Mouse (Mus musculus) heart, postnatal 36 days (tissue): ENCODE data around the gene Sec22c. TPM values are rescaled to one million over a fixed set of nuclear protein-coding genes. Genes with fewer than 3 reads are reported as not detected.

Source experiments
- DNase-seq, 2 experiments: peaks; one replicate each; pipeline ENCODE4 v3.0.0; 2021 to 2022
- intact Hi-C: fragments of 180-260 bp; cut with DNase I; formaldehyde crosslinking; loops from one replicate; pipeline ENCODE4 v1.15.1; 2025
- total RNA-seq, 2 experiments: library from RNA; stranded (reverse); gene quantifications; 2 replicates each; pipeline ENCODE4 v1.2.3; 2021

The Sec22c gene
- total RNA-seq, 2 experiments from 2014 or later, result 5.5 to 6.1 TPM

DNA sequence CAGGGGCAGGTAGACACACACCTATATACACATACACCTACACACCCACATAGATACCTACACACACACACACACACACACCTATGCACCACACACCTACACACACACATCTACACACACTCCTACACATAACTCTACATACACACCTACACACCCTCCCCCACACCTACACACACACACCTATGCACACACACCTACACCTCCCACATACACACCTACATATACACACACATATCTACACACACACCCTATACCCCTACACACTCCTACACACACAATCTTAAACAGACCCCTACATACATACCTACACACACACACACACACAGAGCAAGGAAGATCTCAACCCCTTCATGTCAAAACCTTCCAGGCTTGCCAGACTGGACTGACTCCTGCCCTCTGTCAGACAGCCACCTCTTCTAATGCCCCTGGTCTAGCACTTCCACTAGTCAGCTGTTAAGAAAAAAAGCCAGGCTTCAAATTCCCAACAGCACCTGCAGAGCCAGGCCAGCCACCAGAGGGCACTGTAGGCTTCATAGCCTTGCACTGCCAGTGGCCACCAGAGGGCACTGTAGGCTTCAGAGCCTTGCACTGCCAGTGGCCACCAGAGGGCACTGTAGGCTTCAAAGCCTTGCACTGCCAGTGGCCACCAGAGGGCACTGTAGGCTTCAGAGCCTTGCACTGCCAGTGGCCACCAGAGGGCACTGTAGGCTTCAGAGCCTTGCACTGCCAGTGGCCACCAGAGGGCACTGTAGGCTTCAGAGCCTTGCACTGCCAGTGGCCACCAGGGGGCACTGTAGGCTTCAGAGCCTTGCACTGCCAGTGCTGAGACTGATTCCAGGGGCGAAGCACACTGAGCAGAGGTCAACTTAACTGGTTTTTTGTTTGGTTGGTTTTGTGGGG, 7.9 kb downstream of the Sec22c start:
- intact Hi-C loops, result loop anchor here (2.0 kb wide), 1 partner anchor 133 kb away; no protein-coding TSS in a partner anchor
- peak; percentile 67 to 71 for DNase-seq

DNA sequence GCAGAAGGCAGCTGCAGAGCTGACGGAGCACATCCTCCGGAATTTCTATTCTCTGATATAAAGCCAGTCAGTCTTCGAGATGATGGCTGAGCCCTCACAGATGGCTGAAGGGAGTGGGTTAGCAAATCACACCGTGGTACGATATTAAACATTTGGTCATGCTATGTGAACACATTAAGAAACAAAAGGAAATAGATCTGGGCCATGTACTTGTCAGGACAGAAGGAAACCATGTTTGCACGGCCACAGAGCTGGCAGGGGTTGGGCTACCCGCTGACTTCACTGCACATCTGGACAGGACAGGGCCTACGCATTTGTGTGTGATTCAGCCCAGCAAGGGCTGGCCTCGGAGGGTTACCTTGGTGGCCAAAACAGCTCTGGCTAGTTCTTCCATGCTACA, 8.7 kb downstream of the Sec22c start:
- DNase-seq, result no peak
- intact Hi-C loops, result loop anchor here (2.0 kb wide), 1 partner anchor 134 kb away; no protein-coding TSS in a partner anchor

DNA sequence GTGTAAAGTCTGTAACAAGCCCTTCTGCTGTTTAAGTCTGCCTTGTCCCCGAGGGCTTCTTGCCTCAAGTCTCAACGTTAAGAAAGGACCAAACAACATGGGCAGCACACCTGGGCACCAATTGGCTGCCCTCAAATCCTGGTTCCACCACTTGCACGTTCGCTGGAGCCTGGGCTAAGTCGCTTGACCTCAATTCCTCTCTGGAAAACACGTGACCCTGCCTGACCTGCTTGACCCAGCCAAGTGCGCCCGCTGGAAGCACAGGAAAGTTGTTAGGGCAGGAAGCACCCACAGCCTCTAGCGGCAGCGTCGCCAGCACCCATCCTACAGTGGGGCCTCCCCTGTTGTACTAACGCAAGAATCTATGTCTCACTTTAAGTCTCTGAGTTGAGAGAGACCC, 10.6 kb downstream of the Sec22c start:
- intact Hi-C loops, result no loop called here
- no peak for DNase-seq

DNA sequence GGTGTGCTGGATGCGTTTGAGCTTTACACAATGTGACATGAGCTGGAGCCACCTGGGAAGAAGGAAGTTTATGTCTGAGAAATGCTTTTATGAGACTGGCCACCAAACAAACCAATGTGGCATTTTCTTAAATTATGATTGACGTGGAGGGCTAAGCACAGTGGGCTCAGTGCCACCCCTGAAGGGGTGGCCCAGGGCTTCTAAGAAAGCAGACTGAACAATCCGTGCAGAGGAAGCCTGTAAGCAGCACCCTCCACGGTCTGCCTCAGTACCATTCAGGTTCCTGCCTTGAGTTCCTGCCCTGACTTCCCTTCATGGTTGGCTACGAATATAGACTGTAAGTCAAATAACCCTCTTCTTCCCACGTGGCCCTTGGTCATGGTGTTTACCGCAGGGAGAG, 14.6 kb downstream of the Sec22c start:
- DNase-seq, result no peak
- intact Hi-C loops, result no loop called here

DNA sequence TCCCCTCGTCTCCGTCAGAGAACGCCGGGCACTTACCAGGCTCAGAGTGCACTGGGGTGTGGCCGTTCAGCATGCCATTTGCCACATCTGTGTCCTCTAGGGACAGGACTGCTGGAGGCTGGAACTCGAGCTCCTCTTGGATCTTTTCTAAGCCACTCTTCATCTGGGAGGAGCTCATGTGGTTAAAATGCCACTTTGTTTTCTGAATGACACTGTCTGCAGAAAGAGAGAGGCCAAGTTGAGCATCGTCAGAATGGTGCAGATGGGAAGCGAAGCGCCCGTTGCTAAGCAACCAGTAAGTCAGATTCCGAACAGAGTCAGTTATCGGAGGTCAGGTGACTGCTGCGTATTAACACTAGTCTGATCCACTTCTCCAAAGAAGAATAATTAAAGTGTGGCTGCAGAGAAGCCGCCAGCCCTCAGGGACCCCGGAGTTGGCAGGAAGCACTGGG, 15.1 kb downstream of the Sec22c start:
- intact Hi-C loops, result no loop called here
- DNase-seq, result no peak

DNA sequence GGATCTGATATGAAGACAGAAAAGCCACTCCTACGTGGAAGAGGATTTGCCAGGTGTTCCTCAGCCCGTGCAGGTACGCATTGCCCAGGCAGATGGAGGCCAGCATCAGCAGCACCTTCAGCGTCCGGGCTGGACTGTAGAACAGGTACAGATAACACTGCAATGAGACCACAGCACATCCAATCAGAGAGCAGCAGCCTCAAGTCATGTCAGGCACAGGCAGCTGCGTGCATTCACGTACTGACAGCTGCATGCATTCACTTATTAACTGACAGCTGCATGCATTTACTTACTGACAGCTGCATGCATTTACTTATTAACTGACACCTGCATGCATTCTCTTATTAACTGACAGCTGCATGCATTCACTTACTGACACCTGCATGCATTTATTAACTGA, 20.6 kb downstream of the Sec22c start:
- DNase-seq, result no peak
- intact Hi-C loops, result no loop called here

DNA sequence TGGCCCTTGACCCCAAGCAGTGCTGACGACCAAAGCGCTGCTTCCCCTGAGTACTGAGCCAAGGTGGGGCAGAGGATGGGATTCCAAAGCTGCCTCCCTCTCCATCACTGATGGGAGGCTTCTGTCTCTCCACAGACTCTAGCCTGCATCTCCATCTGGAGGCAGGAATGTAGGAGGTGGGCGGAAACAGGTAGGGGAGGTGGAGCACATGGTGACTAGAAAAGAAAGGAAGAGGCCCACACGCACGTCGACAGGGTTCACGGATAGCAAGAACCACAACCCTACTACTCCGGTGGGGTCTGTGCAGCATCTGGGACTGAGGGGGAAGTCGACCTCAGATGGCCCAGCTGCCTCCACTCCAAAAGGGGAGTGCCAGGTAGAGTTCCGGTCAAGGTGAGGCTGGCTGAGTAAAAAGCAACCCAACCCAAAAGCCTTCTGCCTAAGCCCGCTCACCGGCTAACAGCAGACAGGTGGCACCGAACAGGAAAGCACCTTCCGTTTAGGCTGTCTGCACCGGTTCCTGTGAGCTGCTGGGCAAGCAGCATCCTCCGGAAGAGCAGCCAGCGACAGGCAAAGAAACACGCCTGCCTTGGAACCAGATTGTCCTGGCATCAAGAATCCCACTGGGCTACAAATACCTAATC, 23.1 kb downstream of the Sec22c start:
- intact Hi-C loops, result no loop called here
- no peak for DNase-seq

DNA sequence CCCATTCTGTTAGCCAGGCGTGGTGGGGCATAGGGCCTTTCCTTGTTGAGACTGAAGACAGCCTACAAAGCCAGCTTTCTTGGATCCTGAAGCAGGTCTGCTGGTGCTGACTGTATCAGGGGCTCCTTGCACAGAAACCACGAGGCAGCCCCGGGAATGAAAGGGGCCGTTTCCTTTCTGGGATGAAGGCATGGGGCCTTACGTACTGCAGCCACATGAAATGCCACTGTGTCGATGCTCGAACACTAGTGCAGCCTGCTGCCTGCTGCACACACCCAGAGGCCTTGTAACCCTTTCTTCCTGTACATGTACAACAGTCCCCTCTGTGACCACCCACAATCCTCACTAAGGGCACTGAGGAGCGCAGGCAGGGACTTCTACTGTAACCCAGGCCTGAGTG, 24.1 kb downstream of the Sec22c start:
- intact Hi-C loops, result no loop called here
- no peak for DNase-seq

DNA sequence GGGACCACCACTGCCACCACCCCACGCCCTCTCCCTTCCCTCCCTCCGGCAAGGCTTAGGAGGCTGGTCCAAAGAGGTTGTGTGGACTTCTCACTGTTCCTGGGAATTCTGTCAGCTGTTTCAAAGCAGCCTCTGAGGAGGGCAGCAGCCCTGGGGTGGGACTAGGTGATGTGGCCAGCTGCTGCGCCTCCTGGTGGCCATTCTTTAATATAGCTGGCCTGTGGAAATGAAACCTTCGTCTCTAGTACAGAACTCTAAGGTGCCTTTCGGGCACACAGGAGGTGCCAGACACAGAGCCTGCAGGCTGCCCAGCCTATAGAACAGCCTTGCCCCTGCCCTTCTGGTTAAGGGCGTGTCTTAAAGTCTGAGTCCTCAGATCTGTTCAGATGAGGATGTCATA, 25.7 kb downstream of the Sec22c start:
- intact Hi-C loops, result loop anchor here (1.0 to 5.0 kb wide), 4 partner anchors 10 to 432 kb away; partner anchors contain the start of genes Lyzl4 and Vipr1
- peak; percentile 54 to 59 for DNase-seq

DNA sequence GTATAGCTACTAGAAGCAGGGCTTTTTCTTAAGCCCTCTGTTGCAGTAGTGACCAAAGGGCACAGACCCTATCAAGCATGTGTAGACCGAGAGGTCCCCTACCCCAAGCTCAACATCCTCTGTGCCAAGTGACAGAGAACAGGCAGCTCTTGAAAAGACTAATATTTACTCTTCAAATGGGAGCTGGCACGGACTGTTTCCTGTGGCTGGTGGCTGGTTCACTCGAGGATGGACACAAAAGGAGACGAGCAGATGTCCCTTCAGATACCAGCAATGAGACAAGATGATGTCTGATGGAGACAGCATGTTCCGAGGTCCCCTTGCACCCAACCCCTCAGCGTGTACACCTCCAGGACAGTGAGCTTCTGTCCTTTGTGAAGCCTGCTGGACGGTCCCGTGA, 27.8 kb downstream of the Sec22c start:
- intact Hi-C loops, result loop anchor here (5.0 kb wide), 1 partner anchor 430 kb away; no protein-coding TSS in a partner anchor
- no peak for DNase-seq

DNA sequence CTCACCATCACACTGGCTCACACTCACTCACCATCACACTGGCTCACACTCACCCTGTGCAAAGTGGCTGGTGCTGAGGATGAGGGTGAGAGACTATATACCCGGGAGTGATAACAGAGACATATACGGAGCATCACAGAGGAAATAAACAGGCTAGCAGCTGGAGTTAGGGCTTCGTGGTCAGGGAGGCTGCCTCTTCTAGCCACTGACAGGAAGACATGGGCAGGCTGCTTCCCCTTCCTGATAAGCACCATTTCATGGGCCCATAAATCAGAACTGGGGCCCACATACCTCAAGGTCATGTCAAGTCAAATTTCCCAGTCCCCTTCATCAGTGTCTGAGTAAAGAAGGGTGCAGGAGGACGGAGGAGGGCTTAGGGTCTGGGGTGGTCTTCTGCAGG, 28.2 kb downstream of the Sec22c start:
- intact Hi-C loops, result loop anchor here (5.0 kb wide), 1 partner anchor 430 kb away; no protein-coding TSS in a partner anchor
- no peak for DNase-seq

DNA sequence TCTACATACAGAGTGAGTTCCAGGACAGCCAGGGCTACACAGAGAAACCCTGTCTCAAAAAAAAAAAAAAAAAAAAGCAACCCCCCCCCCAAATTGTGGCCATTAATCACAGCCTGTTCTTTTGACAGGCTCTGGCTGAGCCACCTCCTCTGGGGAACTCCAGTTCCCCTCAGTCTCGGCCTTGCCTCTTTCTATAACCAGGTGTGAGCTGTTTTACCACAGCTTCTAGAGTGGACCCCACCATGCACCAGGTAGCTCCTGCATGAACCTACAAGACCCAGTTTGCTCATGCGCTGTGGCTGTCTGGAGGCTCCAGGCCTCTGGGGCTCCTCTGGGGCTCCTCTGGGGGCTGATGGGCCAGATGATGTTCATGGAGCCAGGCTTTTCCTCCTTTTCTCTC, 29.7 kb downstream of the Sec22c start:
- DNase-seq, result no peak
- intact Hi-C loops, result loop anchor here (5.0 kb wide), 1 partner anchor 428 kb away; no protein-coding TSS in a partner anchor

DNA sequence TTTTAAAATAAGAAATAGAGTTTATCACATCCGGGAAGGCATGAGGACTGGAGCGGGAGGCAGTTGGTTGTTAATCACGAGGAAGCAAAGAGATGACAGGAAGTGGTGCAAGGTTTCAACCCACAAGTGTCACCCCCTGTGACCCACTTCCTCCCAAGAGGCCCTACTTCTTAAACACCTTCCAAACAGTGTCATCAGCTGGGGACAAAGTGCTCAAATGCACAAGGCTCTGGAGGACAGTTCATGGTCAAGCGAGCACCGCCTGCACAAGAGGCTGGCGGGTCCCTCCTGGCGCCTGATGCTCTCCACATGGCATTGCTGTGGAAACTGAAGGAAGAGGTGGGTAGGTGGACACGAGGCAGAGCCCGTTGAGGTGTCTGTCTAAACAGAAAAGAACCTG, 30.3 kb downstream of the Sec22c start:
- no peak for DNase-seq
- intact Hi-C loops, result loop anchor here (5.0 kb wide), 1 partner anchor 428 kb away; no protein-coding TSS in a partner anchor

DNA sequence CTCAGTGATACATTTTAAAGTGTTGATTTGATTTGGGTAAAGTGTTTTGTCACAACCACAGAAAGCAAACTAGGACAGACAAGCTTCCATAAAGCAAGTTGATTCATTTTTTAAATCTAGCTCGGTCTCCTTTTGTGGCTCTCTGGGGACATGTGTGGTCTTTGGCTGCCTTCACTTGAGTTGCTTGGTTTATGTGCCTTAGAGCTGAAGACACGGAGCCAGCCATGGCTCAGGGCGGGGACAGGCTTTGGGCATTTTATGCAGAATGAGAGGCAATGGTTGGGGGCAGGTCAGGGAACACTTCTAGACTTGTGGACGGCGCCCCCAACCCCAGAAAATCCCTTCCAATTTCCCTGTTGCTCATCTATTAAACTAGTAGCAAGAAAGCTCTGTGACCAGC, 31.6 kb downstream of the Sec22c start:
- intact Hi-C loops, result no loop called here
- no peak for DNase-seq

DNA sequence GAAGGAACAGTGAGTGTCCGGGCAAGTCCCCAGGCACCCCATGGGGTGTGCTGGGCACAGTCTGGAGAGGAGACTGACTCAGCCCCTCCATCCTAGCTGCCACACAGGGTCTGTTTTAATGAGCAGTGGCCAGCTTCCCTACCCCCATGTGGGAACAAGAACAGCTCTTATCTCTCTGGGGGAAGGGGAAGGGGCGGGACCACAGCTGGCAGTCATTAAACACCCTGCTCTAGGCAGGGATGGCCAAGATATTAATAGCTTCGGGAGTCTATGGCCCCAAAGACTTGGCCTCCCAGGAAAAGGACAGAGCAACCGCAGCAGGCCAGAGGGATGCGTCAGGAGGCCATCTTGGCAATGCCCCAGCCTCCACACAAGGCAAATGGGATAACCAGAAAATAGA, 33.0 kb downstream of the Sec22c start:
- DNase-seq, result peak; percentile 35 to 55
- intact Hi-C loops, result no loop called here

DNA sequence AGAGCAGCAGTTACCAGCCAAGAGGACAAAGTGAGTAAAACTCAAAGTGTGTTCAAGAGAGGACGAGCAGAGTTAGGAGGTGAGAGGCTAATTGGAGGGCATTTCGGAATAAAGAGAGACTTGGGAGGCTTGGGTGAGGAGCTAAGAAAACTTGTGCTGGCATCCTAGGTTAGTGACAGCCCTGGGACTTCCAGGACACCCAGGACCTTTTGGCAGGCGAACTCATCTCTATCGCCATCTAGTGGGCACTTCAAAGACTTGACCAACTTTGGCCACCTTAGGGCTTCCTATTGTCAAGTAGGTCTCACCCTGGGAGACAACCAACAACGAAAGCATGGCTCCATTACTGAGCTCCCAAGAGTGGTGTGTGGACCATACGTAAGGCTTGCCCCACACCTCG, 34.0 kb downstream of the Sec22c start:
- peak; percentile 50 to 58 for DNase-seq
- intact Hi-C loops, result no loop called here

DNA sequence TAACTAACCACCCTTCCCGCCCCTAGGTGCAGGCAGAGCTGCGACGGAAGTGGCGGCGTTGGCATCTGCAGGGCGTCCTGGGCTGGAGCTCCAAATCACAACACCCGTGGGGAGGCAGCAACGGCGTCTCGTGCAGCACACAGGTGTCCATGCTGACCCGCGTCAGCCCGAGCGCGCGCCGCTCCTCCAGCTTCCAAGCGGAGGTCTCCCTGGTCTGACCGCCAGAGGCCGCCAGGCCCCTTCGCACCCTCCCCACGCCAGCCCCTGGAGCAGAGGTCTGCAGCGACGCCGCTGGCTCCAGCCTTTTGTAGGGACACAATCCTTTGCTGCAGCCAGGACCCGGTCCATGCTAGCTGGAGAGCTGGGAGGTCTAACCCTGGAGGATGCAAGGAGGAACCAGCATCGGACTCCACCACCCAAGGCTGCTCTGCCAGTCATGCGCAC, 35.9 kb downstream of the Sec22c start:
- intact Hi-C loops, result loop anchor here (1.0 to 2.0 kb wide), 2 partner anchors 10 to 27 kb away; partner anchors contain the start of genes Lyzl4 and Vipr1
- peak; percentile 69 to 70 for DNase-seq

DNA sequence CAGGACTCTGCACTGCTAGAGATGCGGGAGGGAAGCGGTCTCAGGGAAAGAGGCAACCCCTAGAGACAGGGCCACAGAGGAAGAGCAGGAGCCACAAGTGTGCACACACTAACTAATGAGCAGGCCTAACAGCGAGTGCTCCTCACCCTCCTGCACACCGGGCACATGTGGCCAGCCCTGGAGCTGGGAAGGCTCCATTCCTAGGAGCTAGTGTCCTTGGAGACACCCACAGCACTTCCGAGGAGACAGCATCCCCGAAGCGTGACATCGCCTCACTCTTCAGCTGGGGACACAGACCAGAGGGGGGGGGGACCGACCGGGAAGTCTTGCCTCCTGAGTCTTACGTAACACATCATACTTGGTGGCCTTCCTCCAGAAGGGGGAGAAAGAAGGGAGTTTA, 37.5 kb downstream of the Sec22c start:
- intact Hi-C loops, result loop anchor here (2.0 kb wide), 1 partner anchor 25 kb away; the partner anchor contains the start of genes Lyzl4 and Vipr1
- DNase-seq, result no peak

DNA sequence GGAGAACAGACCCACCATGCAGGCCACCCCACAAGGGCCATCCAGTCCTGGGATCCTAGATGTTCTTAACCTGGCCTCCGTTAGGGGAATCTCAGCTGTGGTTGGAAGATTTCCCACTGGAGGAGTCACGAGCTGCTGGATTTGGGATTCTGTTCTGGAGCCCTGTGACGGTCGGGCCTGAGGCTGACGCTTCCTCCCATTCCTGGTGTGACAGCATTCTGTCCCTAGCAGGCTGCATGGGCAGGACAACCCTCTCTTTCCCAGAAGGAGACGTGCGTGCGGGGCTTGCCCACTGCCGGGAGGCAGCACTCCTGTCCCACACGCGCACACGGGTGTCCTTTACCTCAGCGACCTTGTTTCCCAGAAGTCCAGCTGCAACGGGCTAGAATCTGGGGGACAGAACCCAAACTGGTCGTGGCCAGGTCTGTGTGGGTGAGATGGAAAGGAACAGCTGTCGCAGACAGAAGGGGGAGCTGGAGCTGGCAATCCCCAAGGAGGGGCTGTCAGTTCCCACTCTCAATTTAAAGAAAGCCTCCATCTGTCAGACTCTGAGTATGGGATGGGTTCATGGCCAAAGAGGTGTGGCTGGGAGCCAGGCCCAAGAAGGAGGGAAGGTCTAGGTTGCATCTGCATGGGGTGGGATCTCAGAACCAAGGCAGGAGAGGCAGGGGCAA, 38.2 kb downstream of the Sec22c start:
- intact Hi-C loops, result no loop called here
- no peak for DNase-seq

DNA sequence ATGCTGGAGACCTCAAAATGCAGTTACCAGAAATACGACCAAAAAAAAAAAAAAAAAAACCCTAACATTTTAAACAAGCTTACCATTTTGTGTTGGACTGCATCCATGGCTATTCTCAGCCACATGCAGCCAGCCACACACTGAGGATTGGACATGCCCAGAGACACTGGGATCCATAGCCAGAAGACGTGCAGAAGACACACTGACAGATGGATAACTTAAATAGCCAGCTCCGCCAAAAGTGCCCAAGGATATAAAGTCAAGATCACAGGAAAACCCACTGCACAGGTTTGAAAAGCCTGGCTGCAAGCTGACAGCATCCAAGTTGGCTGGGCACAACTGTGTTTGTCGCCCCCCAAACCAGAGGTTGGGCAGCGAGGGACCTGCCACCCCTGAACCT, 41.2 kb downstream of the Sec22c start:
- intact Hi-C loops, result no loop called here
- no peak for DNase-seq

DNA sequence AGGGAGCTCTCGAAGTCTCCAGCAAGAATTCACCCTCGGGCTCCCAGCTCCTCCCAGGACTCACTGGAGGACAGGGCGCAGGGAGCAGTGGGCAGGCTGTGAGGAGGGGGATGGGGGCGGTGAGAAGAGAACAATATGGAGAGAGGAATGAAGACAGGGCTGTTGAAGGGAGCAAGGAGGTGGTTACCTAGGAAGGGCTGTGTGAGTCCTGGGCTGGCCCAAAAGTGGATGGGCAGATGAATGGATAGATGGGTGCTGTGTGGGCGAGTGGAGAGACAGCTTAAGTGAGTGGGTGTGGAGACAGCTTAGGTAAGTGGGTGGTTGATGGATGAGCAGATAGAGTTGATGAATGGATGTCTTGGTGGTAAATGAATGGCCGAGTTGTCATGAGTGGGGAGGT, 41.8 kb downstream of the Sec22c start:
- intact Hi-C loops, result no loop called here
- no peak for DNase-seq
